Mouse (Mus musculus): ENCODE results near the gene Gm17267. TPM values are rescaled to one million over a fixed set of nuclear protein-coding genes. Genes with fewer than 3 reads are reported as not detected.
"Not testable (repeated sequence)": the region's sequence is repeated elsewhere in the genome, so short reads cannot be mapped to it uniquely, and the experiment has no call there.

Gm17267 gene
- not detected for total RNA-seq (2021)
- long read RNA-seq, experiment 1, result 0 reads
- long read RNA-seq, experiment 2, result 0 reads

- DNase-seq (ENCODE audit: low spot score in 2 of 2), result not testable (repeated sequence)
Observed at GRCm38 (mm10) chrX:126017257-126017656, at the start of gene Gm17267. Gm17267 (plus strand) TSS chrX:126017557.

More at GRCm38 (mm10) chrX:126017257-126017656, at the start of gene Gm17267:
- not testable (repeated sequence) for H3K27ac ChIP-seq, H3K4me3 ChIP-seq

Data from layer of hippocampus, adult 2 months (tissue).